Mouse (Mus musculus) G1E (cell line): ENCODE results near the gene Apcs.

ENCODE experiments used
- CTCF ChIP-seq: IDR thresholded peaks from 2 replicates; pipeline ENCODE4 v1.5.1; 2012; ENCODE audit warnings: low read depth, low read length, inconsistent platforms, mixed read lengths
- POLR2AphosphoS5 ChIP-seq: IDR thresholded peaks from 2 replicates; pipeline ENCODE4 v1.6.1; 2012; ENCODE audit warnings: low read depth, low read length, inconsistent platforms; ENCODE audit not compliant: insufficient replicate concordance

DNA sequence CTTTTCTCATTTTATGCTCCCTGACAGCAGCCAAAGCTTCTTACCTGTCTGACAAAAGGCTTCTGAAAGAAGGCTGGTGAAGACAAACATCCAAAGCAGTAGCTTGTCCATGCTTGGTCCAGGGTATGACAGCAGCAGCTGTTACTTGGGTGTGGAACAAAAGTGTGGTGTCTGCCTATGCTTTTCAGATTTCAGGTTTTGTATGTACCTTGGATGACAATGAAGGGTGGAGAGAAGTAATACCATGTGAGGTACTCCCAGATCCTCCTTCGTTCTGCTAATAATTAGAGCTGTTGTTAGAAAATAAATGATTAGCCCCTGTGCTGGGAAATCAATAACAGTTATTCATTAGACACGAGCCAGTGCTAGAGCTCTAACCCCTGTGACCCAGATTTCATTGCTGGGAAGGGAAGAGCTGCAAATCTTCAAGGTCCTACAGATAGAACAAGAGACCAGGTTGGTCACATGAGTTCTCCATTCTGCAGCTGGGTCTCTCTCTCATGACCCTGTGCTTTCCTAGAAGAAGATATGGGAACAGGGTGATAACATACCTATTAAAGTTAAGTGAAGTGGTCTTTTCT, at the start of gene Apcs:
- TF ChIP-seq CTCF (no peak), POLR2AphosphoS5 (no peak)
